Mouse (Mus musculus) cortical plate, adult 2 months (tissue): ENCODE data around the gene Hyal3.

ENCODE experiments used
- CTCF ChIP-seq: fragments of 200-500 bp; IDR thresholded peaks from 2 replicates; pipeline ENCODE4 v1.5.1; 2011; ENCODE audit warnings: mild to moderate bottlenecking, control low read depth, low read length; ENCODE audit not compliant: insufficient read depth; ENCODE audit errors: extremely low read depth
- POLR2A ChIP-seq: fragments of 200-500 bp; IDR thresholded peaks from 2 replicates; pipeline ENCODE4 v1.6.1; 2011; ENCODE audit warnings: mild to moderate bottlenecking, low read length, control low read depth; ENCODE audit not compliant: insufficient read depth; ENCODE audit errors: extremely low read depth

DNA sequence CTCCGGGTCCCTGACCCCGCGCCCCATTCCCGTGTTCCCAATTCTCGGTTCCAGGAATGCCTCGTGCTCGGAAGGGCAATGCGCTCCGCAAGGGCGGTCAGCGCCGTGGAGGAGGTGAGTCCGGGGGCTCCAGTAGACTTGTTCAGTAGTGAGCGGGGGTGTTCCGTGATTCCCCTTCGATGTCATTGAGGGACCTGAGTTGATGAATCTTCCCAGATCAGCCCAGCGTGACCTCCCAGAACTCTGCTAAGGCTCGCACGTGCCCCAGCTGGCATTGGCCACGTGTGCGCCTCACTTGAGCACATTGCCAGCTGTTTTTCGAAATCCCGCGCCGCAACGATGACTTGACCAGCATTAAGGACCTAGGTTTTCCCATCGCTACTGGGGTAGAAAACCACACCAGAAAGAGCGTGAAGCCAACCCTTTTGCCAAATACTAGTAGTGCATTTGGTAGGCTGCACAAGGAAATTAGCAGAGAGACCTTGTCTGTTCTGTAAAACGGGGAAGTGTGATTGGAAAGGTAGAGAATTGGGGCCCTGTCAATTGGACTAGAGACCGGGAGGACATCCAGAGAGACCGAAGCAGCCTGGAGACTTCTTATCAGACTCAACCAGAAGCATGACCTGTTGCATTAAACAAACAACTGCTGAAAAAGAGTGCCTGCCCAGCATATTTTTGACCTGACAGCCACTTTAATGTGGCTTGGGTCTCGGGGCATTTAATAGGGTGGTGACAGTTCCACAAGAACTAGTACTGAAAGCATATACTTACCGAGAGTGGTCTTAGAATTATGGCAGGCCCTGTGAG, 7.4 kb downstream of the Hyal3 start:
- TF ChIP-seq CTCF (no peak), POLR2A (no peak)
